Mouse (Mus musculus): Measurements from ENCODE around the gene Ywhae. TPM values are rescaled to one million over a fixed set of nuclear protein-coding genes. Genes with fewer than 3 reads are reported as not detected.

Ywhae gene
- total RNA-seq (2014; rRNA removed) = 341 and 436 TPM in 2 replicates
- 1,643 and 1,657 TPM in 2 replicates for polyA plus RNA-seq (2015; fragmentation: Nextera tagmentation; extraction: Ambion mirVana)

- Histone ChIP-seq H3K9ac (replicated peaks; ENCODE audit: low read length, poor library complexity, severe bottlenecking) (peak within 1 kb of the TSS; percentile 98), H3K4me2 (ENCODE audit: low read depth, low read length, poor library complexity, severe bottlenecking) (peak within 1 kb of the TSS; percentile 73), H3K4me1 (ENCODE audit: insufficient read depth, low read length) (peaks cover 12% of the 10 kb centered on the region; the same call in 1 of the 2 replicates), H3K4me3 (ENCODE audit: low read depth, low read length) (peak within 1 kb of the TSS; percentile 85), H3K27ac (ENCODE audit: low read depth, low read length) (peak within 1 kb of the TSS; percentile 100), H3K36me3 (ENCODE audit: insufficient read depth, low read length) (no peaks in the 10 kb centered on the region), H3K27me3 (ENCODE audit: insufficient read depth, low read length) (no peaks in the 10 kb centered on the region), H3K9me3 (ENCODE audit: low read length) (no peaks in the 10 kb centered on the region)
- ATAC-seq (ENCODE audit: low FRiP score) = peak; percentile 93
- no peak for TF ChIP-seq CTCF (IDR thresholded peaks at IDR 0.05)
- peak; percentile 94 for DNase-seq (ENCODE audit: low spot score)
- WGBS = under 1% methylated on average over 74 of the region's 76 CpGs
Observed at GRCm38 (mm10) chr11:75732434-75733226, at the start of gene Ywhae. Gene Ywhae (plus strand): TSS chr11:75732869.

GRCm38 (mm10) chr11:75684462-75684861 is 48.2 kb upstream of the Ywhae start:
- Histone ChIP-seq H3K4me3 (ENCODE audit: low read depth, low read length) (no peak overlapping the region), H3K9me3 (ENCODE audit: low read length) (no peaks in the 10 kb centered on the region), H3K27ac (ENCODE audit: low read depth, low read length) (no peak overlapping the region), H3K9ac (replicated peaks; ENCODE audit: low read length, poor library complexity, severe bottlenecking) (no peak overlapping the region), H3K36me3 (ENCODE audit: insufficient read depth, low read length) (no peaks in the 10 kb centered on the region), H3K4me1 (ENCODE audit: insufficient read depth, low read length) (peaks cover 10% of the 10 kb centered on the region), H3K27me3 (ENCODE audit: insufficient read depth, low read length) (no peaks in the 10 kb centered on the region), H3K4me2 (ENCODE audit: low read depth, low read length, poor library complexity, severe bottlenecking) (no peak overlapping the region)
- TF ChIP-seq CTCF (IDR thresholded peaks at IDR 0.05) = 0 out of 2 replicates have a peak, but pooled peaks have one; percentile 14
- 91% methylated on average over 5 of the region's 5 CpGs for WGBS
- ATAC-seq (ENCODE audit: low FRiP score) (no peak), DNase-seq (ENCODE audit: low spot score) (no peak)

- H3K4me3 ChIP-seq (ENCODE audit: low read depth, low read length) = no peak overlapping the region
- no peaks in the 10 kb centered on the region for H3K9me3 ChIP-seq (ENCODE audit: low read length)
- peaks cover 10% of the 10 kb centered on the region for H3K4me1 ChIP-seq (ENCODE audit: insufficient read depth, low read length)
- DNase-seq (ENCODE audit: low spot score) (no peak), ATAC-seq (ENCODE audit: low FRiP score) (no peak)
- no peaks in the 10 kb centered on the region for H3K36me3 ChIP-seq (ENCODE audit: insufficient read depth, low read length)
- no peaks in the 10 kb centered on the region for H3K27me3 ChIP-seq (ENCODE audit: insufficient read depth, low read length)
- TF ChIP-seq CTCF (IDR thresholded peaks at IDR 0.05) = no peak
- no peak overlapping the region for H3K4me2 ChIP-seq (ENCODE audit: low read depth, low read length, poor library complexity, severe bottlenecking)
- no peak overlapping the region for H3K27ac ChIP-seq (ENCODE audit: low read depth, low read length)
- 80% methylated on average over 2 of the region's 2 CpGs for WGBS
- H3K9ac ChIP-seq (replicated peaks; ENCODE audit: low read length, poor library complexity, severe bottlenecking) = no peak overlapping the region
Observed at GRCm38 (mm10) chr11:75684956-75685355, 47.7 kb upstream of the Ywhae start.

- Histone ChIP-seq H3K36me3 (ENCODE audit: insufficient read depth, low read length) (peaks cover 8% of the 10 kb centered on the region; the same call in 1 of the 2 replicates), H3K9ac (replicated peaks; ENCODE audit: low read length, poor library complexity, severe bottlenecking) (no peak overlapping the region), H3K27ac (ENCODE audit: low read depth, low read length) (no peak overlapping the region), H3K4me1 (ENCODE audit: insufficient read depth, low read length) (no peaks in the 10 kb centered on the region), H3K4me2 (ENCODE audit: low read depth, low read length, poor library complexity, severe bottlenecking) (no peak overlapping the region), H3K4me3 (ENCODE audit: low read depth, low read length) (no peak overlapping the region), H3K9me3 (ENCODE audit: low read length) (no peaks in the 10 kb centered on the region), H3K27me3 (ENCODE audit: insufficient read depth, low read length) (no peaks in the 10 kb centered on the region)
- ATAC-seq (ENCODE audit: low FRiP score) (no peak), DNase-seq (ENCODE audit: low spot score) (no peak)
- 88% methylated on average over 2 of the region's 2 CpGs for WGBS
- TF ChIP-seq CTCF (IDR thresholded peaks at IDR 0.05) = no peak
Observed at GRCm38 (mm10) chr11:75687343-75687993, 45.2 kb upstream of the Ywhae start.

- ATAC-seq (ENCODE audit: low FRiP score) (no peak), DNase-seq (ENCODE audit: low spot score) (no peak)
- TF ChIP-seq CTCF (IDR thresholded peaks at IDR 0.05) = no peak
- Histone ChIP-seq H3K36me3 (ENCODE audit: insufficient read depth, low read length) (peaks cover 11% of the 10 kb centered on the region; the same call in 1 of the 2 replicates), H3K27ac (ENCODE audit: low read depth, low read length) (no peak overlapping the region), H3K4me2 (ENCODE audit: low read depth, low read length, poor library complexity, severe bottlenecking) (no peak overlapping the region), H3K9ac (replicated peaks; ENCODE audit: low read length, poor library complexity, severe bottlenecking) (no peak overlapping the region), H3K4me3 (ENCODE audit: low read depth, low read length) (no peak overlapping the region), H3K4me1 (ENCODE audit: insufficient read depth, low read length) (no peaks in the 10 kb centered on the region), H3K27me3 (ENCODE audit: insufficient read depth, low read length) (no peaks in the 10 kb centered on the region), H3K9me3 (ENCODE audit: low read length) (no peaks in the 10 kb centered on the region)
- WGBS = 98% methylated on average over 2 of the region's 2 CpGs
Observed at GRCm38 (mm10) chr11:75688132-75688531, 44.5 kb upstream of the Ywhae start.

- no peaks in the 10 kb centered on the region for H3K27me3 ChIP-seq (ENCODE audit: insufficient read depth, low read length)
- no peak overlapping the region for H3K4me2 ChIP-seq (ENCODE audit: low read depth, low read length, poor library complexity, severe bottlenecking)
- H3K4me3 ChIP-seq (ENCODE audit: low read depth, low read length) = no peak overlapping the region
- H3K9ac ChIP-seq (replicated peaks; ENCODE audit: low read length, poor library complexity, severe bottlenecking) = no peak overlapping the region
- 95% methylated on average over 1 of the region's 1 CpGs for WGBS
- peaks cover 19% of the 10 kb centered on the region for H3K36me3 ChIP-seq (ENCODE audit: insufficient read depth, low read length)
- no peak for DNase-seq (ENCODE audit: low spot score)
- H3K27ac ChIP-seq (ENCODE audit: low read depth, low read length) = no peak overlapping the region
- no peaks in the 10 kb centered on the region for H3K4me1 ChIP-seq (ENCODE audit: insufficient read depth, low read length)
- H3K9me3 ChIP-seq (ENCODE audit: low read length) = no peaks in the 10 kb centered on the region
- ATAC-seq (ENCODE audit: low FRiP score) = no peak
- no peak for TF ChIP-seq CTCF (IDR thresholded peaks at IDR 0.05)
Observed at GRCm38 (mm10) chr11:75689977-75690376, 42.7 kb upstream of the Ywhae start.
